Mouse (Mus musculus) left cerebral cortex, postnatal 4 days (tissue): ENCODE measurements around the gene Zfp553. TPM values are rescaled to one million over a fixed set of nuclear protein-coding genes. Genes with fewer than 3 reads are reported as not detected.

Source experiments
- DNase-seq: peaks from one replicate; pipeline ENCODE4 v3.0.0-alpha.2; 2022
- intact Hi-C: fragments of 180-260 bp; cut with DNase I; formaldehyde crosslinking; loops from one replicate; pipeline ENCODE4 v1.15.1; 2025
- total RNA-seq, 2 experiments: library from RNA; stranded (reverse); gene quantifications; 2 replicates each; pipeline ENCODE4 v1.2.3; 2021

The Zfp553 gene
- total RNA-seq, result 10 to 100 TPM; 28.4 to 28.8 TPM

DNA sequence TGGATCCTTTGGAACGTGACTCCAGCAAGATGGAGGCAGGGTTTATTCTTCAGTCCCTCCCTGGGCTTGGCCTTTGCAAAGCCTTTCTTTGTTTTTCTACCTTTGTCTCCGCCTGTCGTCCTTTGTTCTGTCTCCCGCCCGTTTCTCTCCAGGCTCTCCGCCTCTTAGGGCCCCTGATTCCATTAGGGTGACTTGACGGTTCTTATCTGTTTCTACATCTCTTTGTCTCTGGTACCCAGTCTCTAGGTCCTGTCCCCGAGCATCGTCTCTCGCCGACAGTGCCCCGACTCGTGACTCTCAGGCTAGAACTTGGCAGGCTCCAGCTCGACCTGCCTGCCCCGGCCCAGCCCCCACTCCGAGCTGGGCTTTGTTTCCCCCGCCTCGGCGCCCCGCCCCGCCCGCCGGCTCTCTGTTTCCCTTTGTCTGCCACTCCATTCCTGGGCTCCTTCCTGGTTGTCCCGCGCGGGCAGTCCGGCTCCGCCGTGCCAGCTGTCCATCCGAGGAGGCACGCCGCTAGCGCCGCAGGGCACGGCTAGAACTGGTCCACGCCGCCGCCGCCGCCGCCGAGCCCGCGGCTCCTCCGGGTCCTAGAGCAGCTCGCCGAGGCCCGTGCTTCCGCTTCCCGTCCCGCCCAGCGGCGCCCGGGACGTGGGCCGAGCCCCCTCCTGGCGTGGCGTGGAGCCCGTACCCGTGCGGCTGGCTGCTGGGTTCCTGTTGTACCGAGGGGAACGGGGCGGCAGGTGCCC, at the start of gene Zfp553, which contains the start of gene Sept1:
Gene Zfp553 (plus strand): TSS at position 440 of the 746 bp plus-strand sequence.
Gene Sept1 (minus strand): TSS at position 509 of the 746 bp plus-strand sequence.
- peak; percentile 93 for DNase-seq
- intact Hi-C loops, result no loop called here

DNA sequence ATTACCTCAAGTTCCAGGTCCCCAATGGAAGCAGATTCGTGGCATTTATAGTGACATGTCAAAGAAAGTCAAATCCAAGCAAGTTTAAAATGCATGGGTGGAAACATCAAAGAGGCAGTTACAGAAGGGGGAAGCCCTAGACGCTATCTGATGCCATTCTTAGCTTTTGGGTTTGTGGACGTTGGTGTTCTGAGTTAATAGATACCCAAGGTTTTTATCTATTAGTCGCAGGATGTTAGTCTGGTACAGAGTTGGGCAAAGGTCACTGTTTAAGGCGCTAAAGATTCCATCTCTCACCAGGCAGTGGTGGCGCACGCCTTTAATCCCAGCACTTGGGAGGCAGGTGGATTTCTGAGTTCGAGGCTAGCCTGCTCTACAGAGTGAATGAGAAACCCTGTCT, 49.5 kb upstream of the Zfp553 start:
- intact Hi-C loops, result no loop called here
- no peak for DNase-seq

DNA sequence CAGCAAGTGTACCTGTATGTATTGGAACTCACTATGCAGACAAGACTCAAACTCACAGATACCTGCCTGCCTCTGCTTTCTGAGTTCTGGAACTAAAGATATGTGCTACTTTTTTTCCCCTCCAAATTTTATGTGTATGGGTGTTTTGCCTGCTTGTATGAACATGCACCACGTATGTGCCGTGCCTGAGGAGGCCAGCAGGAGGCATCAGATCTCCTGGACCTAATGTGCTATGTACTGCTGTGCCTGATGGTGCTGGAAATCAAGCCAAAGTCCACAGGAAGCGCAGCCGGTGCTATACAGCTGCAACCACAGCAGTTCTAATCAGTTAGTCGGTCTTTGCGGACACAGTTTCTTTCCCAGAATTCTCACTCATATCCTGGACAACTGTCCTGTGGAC, 49.0 kb upstream of the Zfp553 start:
- DNase-seq, result no peak
- intact Hi-C loops, result no loop called here

- no peak for DNase-seq
- intact Hi-C loops, result no loop called here
Observed at GRCm38 (mm10) chr7:127184720-127185119, 48.1 kb upstream of the Zfp553 start.

DNA sequence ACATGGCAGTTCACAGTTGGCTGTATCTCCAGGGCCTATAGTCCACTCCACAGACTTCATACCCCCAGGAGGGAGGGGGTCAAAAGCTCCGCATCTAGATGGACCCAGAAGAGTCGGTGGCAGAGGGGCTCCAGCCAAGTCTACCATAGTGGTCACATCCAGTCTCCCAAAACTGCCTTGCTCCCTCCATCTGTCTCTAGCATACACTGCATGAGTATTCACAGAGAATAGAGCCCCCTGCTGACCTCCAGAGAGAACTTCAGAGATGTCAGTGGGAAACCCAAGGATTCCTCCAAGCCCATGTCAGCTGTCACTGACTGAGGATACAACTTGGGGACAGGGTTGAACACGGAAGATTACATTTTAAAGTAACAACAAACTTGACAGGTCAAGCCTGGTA, 47.3 kb upstream of the Zfp553 start:
- no peak for DNase-seq

GRCm38 (mm10) chr7:127187351-127187750, 45.5 kb upstream of the Zfp553 start:
- intact Hi-C loops, result no loop called here
- no peak for DNase-seq

More for the DNA sequence above, 47.3 kb upstream of the Zfp553 start:
- intact Hi-C loops, result no loop called here

GRCm38 (mm10) chr7:127188305-127189276, 44.3 kb upstream of the Zfp553 start:
- DNase-seq, result no peak
- intact Hi-C loops, result no loop called here

- intact Hi-C loops, result no loop called here
Observed at GRCm38 (mm10) chr7:127190672-127191071, 42.2 kb upstream of the Zfp553 start.

GRCm38 (mm10) chr7:127192989-127193388, 39.9 kb upstream of the Zfp553 start:
- intact Hi-C loops, result no loop called here
- no peak for DNase-seq

More at GRCm38 (mm10) chr7:127190672-127191071, 42.2 kb upstream of the Zfp553 start:
- no peak for DNase-seq

DNA sequence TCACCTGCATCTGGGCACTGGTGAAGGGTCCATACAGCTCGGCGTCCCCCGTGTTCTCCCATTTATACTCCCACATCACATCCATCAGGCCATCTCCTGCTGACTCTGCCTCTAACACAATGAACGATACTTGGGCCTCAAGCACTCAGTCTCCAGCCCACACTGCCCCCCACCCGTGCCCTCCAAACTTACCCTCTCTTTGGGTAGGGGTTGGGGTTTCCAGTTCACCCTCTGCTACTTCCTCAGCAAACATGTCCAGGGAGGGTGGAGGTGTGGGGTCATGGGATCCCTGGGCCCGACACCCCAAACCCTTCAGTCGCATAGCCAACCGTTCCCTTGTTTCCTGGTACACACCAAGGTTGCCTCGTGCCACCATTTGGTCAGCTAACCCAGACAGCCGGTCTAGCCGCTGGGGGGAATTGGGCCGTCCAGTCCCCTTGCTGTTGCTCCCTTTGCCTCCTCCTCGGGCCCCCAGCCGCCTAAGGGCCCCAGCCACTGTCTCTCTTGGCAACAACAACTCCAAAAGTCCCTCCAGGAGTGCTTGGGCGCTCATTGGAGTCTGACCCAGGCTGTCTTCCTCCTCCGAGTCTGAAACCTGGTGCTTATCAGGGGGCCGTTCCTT, 38.7 kb upstream of the Zfp553 start:
- intact Hi-C loops, result no loop called here
- DNase-seq, result no peak

DNA sequence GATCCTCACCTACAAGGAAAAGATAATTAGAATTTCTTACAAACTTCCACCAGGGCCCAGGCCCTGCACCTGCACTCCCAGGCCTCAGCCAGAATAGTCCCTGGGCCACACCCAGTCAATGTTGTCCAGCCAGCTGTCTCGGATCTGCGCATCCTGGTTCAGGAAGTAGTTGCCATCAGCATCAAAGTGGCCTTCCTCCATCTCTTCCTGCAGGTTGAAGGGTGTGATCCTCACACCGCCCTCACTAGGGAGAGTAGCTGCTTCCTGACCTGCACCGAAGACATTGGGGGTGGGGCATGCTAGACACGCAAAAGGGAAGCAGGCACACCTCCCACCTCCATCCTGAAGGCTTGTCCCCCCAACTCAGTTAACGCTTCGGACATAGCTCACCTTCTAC, 38.2 kb upstream of the Zfp553 start:
- intact Hi-C loops, result no loop called here
- DNase-seq, result no peak

GRCm38 (mm10) chr7:127195544-127196295, 37.1 kb upstream of the Zfp553 start, which contains the start of gene Cd2bp2:
Cd2bp2 (minus strand) TSS chr7:127196050.
- DNase-seq, result peak; percentile 96
- intact Hi-C loops, result no loop called here

DNA sequence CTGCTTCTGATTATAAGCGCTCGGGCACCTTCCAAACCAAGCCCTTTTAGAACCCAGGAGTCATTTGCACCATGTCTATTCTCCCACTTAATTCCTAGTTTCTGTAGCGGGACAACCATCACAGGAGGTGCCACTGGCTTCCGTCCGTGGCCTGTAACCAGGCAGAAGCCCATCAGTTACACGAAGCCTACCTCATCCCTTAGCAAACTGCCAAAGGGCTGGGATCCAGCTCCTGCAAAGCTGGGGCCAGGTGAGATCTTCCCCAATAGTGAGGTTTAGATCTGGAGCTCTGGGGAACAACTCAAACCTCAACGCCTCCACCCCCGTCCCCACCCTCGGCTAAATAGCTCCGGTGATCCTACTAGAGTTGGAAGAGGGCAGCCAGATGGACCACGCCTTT, 36.4 kb upstream of the Zfp553 start:
- intact Hi-C loops, result no loop called here
- DNase-seq, result no peak

GRCm38 (mm10) chr7:127206606-127207005, 26.3 kb upstream of the Zfp553 start:
- DNase-seq, result no peak
- intact Hi-C loops, result no loop called here

DNA sequence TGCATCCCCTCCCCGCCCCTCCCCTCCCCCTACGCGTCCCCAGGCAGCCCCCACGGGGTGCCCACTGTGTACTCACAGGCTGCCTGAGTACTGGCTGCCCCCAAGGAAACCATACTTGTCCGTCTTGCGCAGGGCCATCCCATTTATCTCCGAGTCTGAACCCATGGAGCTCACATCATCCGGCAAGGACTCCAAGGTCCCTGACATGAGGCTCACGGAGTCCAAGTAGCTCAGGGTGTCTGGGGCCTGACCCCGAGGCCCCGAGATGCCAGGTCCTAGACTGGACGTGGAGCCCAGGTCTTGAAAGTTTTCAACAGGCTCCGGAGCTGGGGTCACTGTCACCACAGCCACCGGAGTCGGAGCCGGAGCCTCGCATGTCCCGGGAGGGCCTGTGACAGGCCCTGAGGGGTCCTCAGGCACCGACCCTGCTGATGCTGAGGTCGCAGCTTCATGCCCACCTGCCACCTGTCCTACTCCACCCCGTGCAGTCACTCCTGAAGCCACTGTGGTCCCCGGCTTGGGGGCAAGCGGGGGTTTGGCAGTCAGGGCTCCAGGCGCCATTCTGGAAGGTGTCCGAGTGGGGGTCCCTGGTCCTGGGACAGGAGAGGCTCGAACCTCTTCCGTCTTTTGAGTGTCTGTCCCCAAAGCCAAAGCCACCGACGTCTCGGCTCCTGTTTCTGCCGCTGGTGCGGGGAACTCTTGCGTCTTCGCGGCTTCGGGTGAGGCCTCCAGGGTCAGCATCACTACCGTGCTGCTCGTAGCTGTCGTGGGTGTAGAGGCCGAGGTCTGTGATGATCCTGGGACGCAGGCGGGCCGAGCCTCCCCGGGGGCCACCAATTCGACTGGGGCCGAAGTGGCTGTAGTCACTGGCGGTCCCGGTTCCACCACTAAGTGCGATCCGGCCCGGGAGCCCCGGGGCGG, 25.2 kb upstream of the Zfp553 start:
- no peak for DNase-seq

GRCm38 (mm10) chr7:127208295-127208552, 24.6 kb upstream of the Zfp553 start, which contains the start of gene Tbc1d10b:
Tbc1d10b (minus strand) TSS chr7:127208468.
- intact Hi-C loops, result no loop called here
- no peak for DNase-seq

More for the DNA sequence above, 25.2 kb upstream of the Zfp553 start:
- intact Hi-C loops, result no loop called here

GRCm38 (mm10) chr7:127208553-127209438, 24.1 kb upstream of the Zfp553 start, which contains the start of gene Mylpf:
Mylpf (plus strand) TSS chr7:127208890.
- intact Hi-C loops, result no loop called here
- DNase-seq, result peak; percentile 97

DNA sequence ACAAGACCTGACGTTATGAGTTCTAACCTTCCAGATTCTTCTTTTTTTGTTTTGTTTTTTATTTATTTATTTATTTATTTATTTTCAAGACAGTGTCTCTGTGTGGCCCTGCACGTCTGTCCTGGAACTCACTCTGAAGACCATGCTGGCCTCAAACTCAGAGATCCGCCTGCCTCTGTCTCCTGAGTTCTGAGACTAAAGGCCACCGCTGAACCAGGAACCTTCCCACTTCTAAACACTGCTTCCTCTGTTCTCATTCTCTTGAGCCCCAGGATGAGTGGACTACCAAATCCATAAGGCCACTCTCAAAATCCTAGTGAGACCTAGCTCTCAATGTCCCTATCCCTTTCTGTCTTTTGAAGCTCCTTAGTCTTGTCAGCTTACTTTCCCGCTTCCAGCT, 23.0 kb upstream of the Zfp553 start:
- no peak for DNase-seq
- intact Hi-C loops, result no loop called here
